10 mouse cellular contexts compared by ENCODE assay signal in the genomic region with DNA sequence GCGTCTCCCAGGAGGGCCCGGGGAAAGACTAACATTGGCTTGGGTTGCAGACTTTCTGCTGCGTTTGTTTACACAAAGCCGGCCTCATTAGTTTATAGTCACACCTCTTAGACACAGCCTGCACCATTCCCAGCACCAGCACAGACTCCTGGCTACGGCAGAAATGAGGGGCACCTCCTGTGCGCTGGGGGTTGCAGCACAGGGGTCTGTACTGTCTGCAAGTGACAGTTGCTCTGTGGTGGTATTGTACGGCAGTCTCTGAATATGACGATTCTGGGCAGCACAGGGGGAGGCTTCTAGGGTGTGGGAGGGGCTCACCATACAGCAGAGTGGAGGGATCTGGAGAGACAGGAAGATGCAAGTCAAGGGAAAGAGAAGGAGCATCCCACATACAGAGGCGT.
A peak's percentile ranks its signal among the peaks of the same experiment; 100 is the strongest.
DNase-seq lines count a peak whose midpoint lies in the region; ATAC-seq lines count a peak whose summit lies in the region.
"Had no signal": no experiment of that assay in that cellular context is flagged by ENCODE, and none has a peak within 500 bp of the region (broad histone marks: within the 10 kb centered on the region; RNA-seq: fewer than 3 reads in every experiment).

No protein-coding gene starts in this region.

- no peaks in the 10 kb centered on the region for H3K36me3 ChIP-seq in heart, embryonic 10.5 days
- H3K36me3 ChIP-seq in limb, embryonic 11.5 days (ENCODE audit: control insufficient read depth, insufficient read depth, low read length), result no peaks in the 10 kb centered on the region
- no peaks in the 10 kb centered on the region for H3K36me3 ChIP-seq in limb, embryonic 10.5 days
- no peaks in the 10 kb centered on the region for H3K36me3 ChIP-seq in embryonic facial prominence, embryonic 12.5 days
- no peaks in the 10 kb centered on the region for H3K36me3 ChIP-seq in limb, embryonic 15.5 days

- H3K27ac ChIP-seq in heart, embryonic 10.5 days, result no peak overlapping the region
- H3K27ac ChIP-seq in limb, embryonic 11.5 days (replicated peaks; ENCODE audit: low read depth, low read length), result no peak overlapping the region
- no peak overlapping the region for H3K27ac ChIP-seq in limb, embryonic 10.5 days
- no peak overlapping the region for H3K27ac ChIP-seq in embryonic facial prominence, embryonic 12.5 days
- no peak overlapping the region for H3K27ac ChIP-seq in limb, embryonic 15.5 days

- H3K9ac ChIP-seq in limb, embryonic 11.5 days (ENCODE audit: low read length), result no peak overlapping the region
- H3K9ac ChIP-seq in embryonic facial prominence, embryonic 12.5 days, result no peak overlapping the region
- H3K9ac ChIP-seq in limb, embryonic 15.5 days, result no peak overlapping the region
- H3K9ac ChIP-seq: liver, postnatal 0 days had no signal

- H3K4me1 ChIP-seq in heart, embryonic 10.5 days, result peaks cover 8% of the 10 kb centered on the region
- peaks cover 3% of the 10 kb centered on the region; the same call in 1 of the 2 replicates for H3K4me1 ChIP-seq in limb, embryonic 11.5 days (ENCODE audit: control insufficient read depth, insufficient read depth, low read length)
- peaks cover 13% of the 10 kb centered on the region; the same call in 1 of the 2 replicates for H3K4me1 ChIP-seq in limb, embryonic 10.5 days
- H3K4me1 ChIP-seq in embryonic facial prominence, embryonic 12.5 days, result peaks cover 11% of the 10 kb centered on the region; the same call in 1 of the 2 replicates
- peaks cover 13% of the 10 kb centered on the region; the same call in 1 of the 2 replicates for H3K4me1 ChIP-seq in limb, embryonic 15.5 days

- H3K27me3 ChIP-seq in heart, embryonic 10.5 days (ENCODE audit: insufficient read depth, poor library complexity, severe bottlenecking), result peaks cover 5% of the 10 kb centered on the region; the same call in 1 of the 2 replicates
- no peaks in the 10 kb centered on the region for H3K27me3 ChIP-seq in limb, embryonic 11.5 days (ENCODE audit: control insufficient read depth, insufficient read depth, low read length)
- H3K27me3 ChIP-seq in limb, embryonic 10.5 days (ENCODE audit: low read depth, poor library complexity, severe bottlenecking), result peaks cover 36% of the 10 kb centered on the region
- no peaks in the 10 kb centered on the region for H3K27me3 ChIP-seq in embryonic facial prominence, embryonic 12.5 days
- H3K27me3 ChIP-seq in limb, embryonic 15.5 days, result peaks cover 9% of the 10 kb centered on the region; the same call in 1 of the 2 replicates

- no peak for DNase-seq in heart, embryonic 10.5 days (ENCODE audit: low spot score)
- no peak for DNase-seq in heart, adult 9 months (ENCODE audit: low spot score in 2 of 2)
- peak; percentile 28 for DNase-seq in limb, embryonic 11.5 days (ENCODE audit: low spot score)
- DNase-seq in limb, embryonic 10.5 days (ENCODE audit: low spot score), result no peak
- DNase-seq in urinary bladder, postnatal 14 days (ENCODE audit: low spot score), result no peak
- DNase-seq: cerebellum, adult 8-10 months; kidney, adult 2 months; liver, postnatal 0 days had no signal

- WGBS in heart, embryonic 10.5 days, result 20% methylated on average over 9 of the region's 9 CpGs
- 18% methylated on average over 9 of the region's 9 CpGs for WGBS in limb, embryonic 11.5 days
- WGBS in limb, embryonic 10.5 days, result 24% methylated on average over 9 of the region's 9 CpGs
- WGBS in embryonic facial prominence, embryonic 12.5 days, result 37% methylated on average over 9 of the region's 9 CpGs
- 21% methylated on average over 9 of the region's 9 CpGs for WGBS in limb, embryonic 15.5 days

- H3K9me3 ChIP-seq in heart, embryonic 10.5 days, result no peaks in the 10 kb centered on the region
- no peaks in the 10 kb centered on the region for H3K9me3 ChIP-seq in limb, embryonic 11.5 days (ENCODE audit: control insufficient read depth, low read length)
- H3K9me3 ChIP-seq in limb, embryonic 10.5 days (replicated peaks), result no peaks in the 10 kb centered on the region
- H3K9me3 ChIP-seq in embryonic facial prominence, embryonic 12.5 days, result no peaks in the 10 kb centered on the region
- no peaks in the 10 kb centered on the region for H3K9me3 ChIP-seq in limb, embryonic 15.5 days

- peak overlapping the region; percentile 10; the same call in 1 of the 2 replicates for H3K4me2 ChIP-seq in limb, embryonic 11.5 days (ENCODE audit: low read depth, severe bottlenecking)
- peak overlapping the region; percentile 24; the same call in 1 of the 2 replicates for H3K4me2 ChIP-seq in embryonic facial prominence, embryonic 12.5 days (replicated peaks)
- H3K4me2 ChIP-seq in limb, embryonic 15.5 days, result peak overlapping the region; percentile 14; the same call in 1 of the 2 replicates

- peak overlapping the region; percentile 22 for H3K4me3 ChIP-seq in heart, embryonic 10.5 days
- H3K4me3 ChIP-seq in limb, embryonic 11.5 days (ENCODE audit: low read depth, low read length), result no peak overlapping the region
- no peak overlapping the region for H3K4me3 ChIP-seq in limb, embryonic 10.5 days
- no peak overlapping the region for H3K4me3 ChIP-seq in embryonic facial prominence, embryonic 12.5 days
- H3K4me3 ChIP-seq in limb, embryonic 15.5 days, result no peak overlapping the region

- 0 out of 2 replicates have a peak, but pooled peaks have one; percentile 44 for ATAC-seq in limb, embryonic 11.5 days (ENCODE audit: insufficient number of reproducible peaks, low FRiP score, low TSS enrichment, low read depth)
- ATAC-seq in embryonic facial prominence, embryonic 12.5 days (ENCODE audit: insufficient number of reproducible peaks, insufficient read depth, low FRiP score, low TSS enrichment), result 0 out of 2 replicates have a peak, but pooled peaks have one; percentile 47
- 0 out of 2 replicates have a peak, but pooled peaks have one; percentile 44 for ATAC-seq in limb, embryonic 15.5 days (ENCODE audit: insufficient number of reproducible peaks, low FRiP score, low TSS enrichment, low read depth)
- ATAC-seq: liver, postnatal 0 days had no signal
